Mouse (Mus musculus): ENCODE data around the gene Cd69.

DNA sequence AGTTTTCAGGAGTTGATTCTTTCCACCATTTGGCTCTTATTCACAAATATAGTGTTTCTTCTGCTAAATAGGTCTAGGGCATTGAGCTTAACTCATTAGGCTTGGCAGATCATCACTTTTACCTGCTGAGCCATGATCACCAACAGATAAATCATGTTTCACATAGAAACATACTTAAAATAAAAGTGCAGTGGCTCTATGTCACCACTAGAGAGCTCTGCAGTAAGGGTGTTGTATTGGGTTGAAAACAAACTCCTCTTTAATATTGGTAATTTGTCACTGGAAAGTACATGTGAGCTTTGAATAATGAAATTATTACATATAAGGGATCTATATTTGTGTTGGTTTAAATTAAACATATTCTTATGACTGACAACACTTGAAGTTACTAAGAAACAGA lies 15.2 kb downstream of the Cd69 start:
- TF ChIP-seq POLR2A (IDR thresholded peaks at IDR 0.05; ENCODE audit: insufficient read depth, low read depth, low read length): no peak
- no peak for TF ChIP-seq CTCF (IDR thresholded peaks at IDR 0.05; ENCODE audit: insufficient read depth, low read depth, low read length)

Measured in olfactory bulb, adult 2 months (tissue).